Mouse (Mus musculus): Measurements from ENCODE around the gene Sox12. TPM values are rescaled to one million over a fixed set of nuclear protein-coding genes. Genes with fewer than 3 reads are reported as not detected.

The Sox12 gene
- total RNA-seq, 2 experiments from 2014 or later = 14.0 to 15.6 TPM

GRCm38 (mm10) chr2:152410971-152411371 is 13.1 kb upstream of the Sox12 start:
- intact Hi-C loops (cut with DNase I) = loop anchor here (5.0 kb wide), 1 partner anchor 261 kb away; no protein-coding TSS in a partner anchor

GRCm38 (mm10) chr2:152409781-152410180 is 11.9 kb upstream of the Sox12 start:
- DNase-seq (ENCODE audit: low spot score in 2 of 2) = no peak

More at GRCm38 (mm10) chr2:152410971-152411371, 13.1 kb upstream of the Sox12 start:
- DNase-seq (ENCODE audit: low spot score in 2 of 2) = peak; percentile 67 to 79

GRCm38 (mm10) chr2:152406126-152406525 is 8.3 kb upstream of the Sox12 start:
- DNase-seq (ENCODE audit: low spot score in 2 of 2) = peak; percentile 97 to 99

More at GRCm38 (mm10) chr2:152409781-152410180, 11.9 kb upstream of the Sox12 start:
- intact Hi-C loops (cut with DNase I) = loop anchor here (5.0 kb wide), 1 partner anchor 263 kb away; no protein-coding TSS in a partner anchor

GRCm38 (mm10) chr2:152399122-152399542 is 1.3 kb upstream of the Sox12 start:
- no peak for DNase-seq (ENCODE audit: low spot score in 2 of 2)
- intact Hi-C loops (cut with DNase I) = no loop called here

More at GRCm38 (mm10) chr2:152406126-152406525, 8.3 kb upstream of the Sox12 start:
- intact Hi-C loops (cut with DNase I) = no loop called here

- DNase-seq (ENCODE audit: low spot score in 2 of 2) = peak; percentile 89 to 91
- intact Hi-C loops (cut with DNase I) = loop anchor here (1.0 kb wide), 1 partner anchor 16 kb away; no protein-coding TSS in a partner anchor
Measured at GRCm38 (mm10) chr2:152398691-152399090, 828 bp upstream of the Sox12 start.

GRCm38 (mm10) chr2:152397004-152397589 is 766 bp downstream of the Sox12 start:
- peak; percentile 86 to 91 for DNase-seq (ENCODE audit: low spot score in 2 of 2)
- intact Hi-C loops (cut with DNase I) = no loop called here

GRCm38 (mm10) chr2:152396110-152397003 is 1.5 kb downstream of the Sox12 start:
- intact Hi-C loops (cut with DNase I) = no loop called here
- peak; percentile 87 to 92 for DNase-seq (ENCODE audit: low spot score in 2 of 2)

GRCm38 (mm10) chr2:152395271-152395920 is 2.5 kb downstream of the Sox12 start:
- peak; percentile 16 to 29 for DNase-seq (ENCODE audit: low spot score in 2 of 2)
- intact Hi-C loops (cut with DNase I) = no loop called here

- intact Hi-C loops (cut with DNase I) = no loop called here
Measured at GRCm38 (mm10) chr2:152393225-152394017, 4.4 kb downstream of the Sox12 start.

GRCm38 (mm10) chr2:152392786-152393185 is 5.1 kb downstream of the Sox12 start:
- peak in 1 of 2 experiments; percentile 76 for DNase-seq (ENCODE audit: low spot score in 2 of 2)
- intact Hi-C loops (cut with DNase I) = loop anchor here (1.0 kb wide), 1 partner anchor 45 kb away; no protein-coding TSS in a partner anchor

More at GRCm38 (mm10) chr2:152393225-152394017, 4.4 kb downstream of the Sox12 start:
- no peak for DNase-seq (ENCODE audit: low spot score in 2 of 2)

GRCm38 (mm10) chr2:152384191-152384590 is 13.7 kb downstream of the Sox12 start:
- intact Hi-C loops (cut with DNase I) = loop anchor here (10.0 kb wide), 1 partner anchor 161 kb away; the partner anchor contains the start of gene Defb29
- DNase-seq (ENCODE audit: low spot score in 2 of 2) = no peak

- DNase-seq (ENCODE audit: low spot score in 2 of 2) = peak; percentile 41 to 51
- intact Hi-C loops (cut with DNase I) = no loop called here
Measured at GRCm38 (mm10) chr2:152376345-152376741, 21.5 kb downstream of the Sox12 start, which contains the start of gene Nrsn2. Gene Nrsn2, minus strand, starts transcription at chr2:152376638.

GRCm38 (mm10) chr2:152375652-152376344 is 22.1 kb downstream of the Sox12 start:
- DNase-seq (ENCODE audit: low spot score in 2 of 2) = peak; percentile 52 to 72
- intact Hi-C loops (cut with DNase I) = no loop called here

- intact Hi-C loops (cut with DNase I) = no loop called here
- DNase-seq (ENCODE audit: low spot score in 2 of 2) = no peak
Measured at GRCm38 (mm10) chr2:152373547-152373946, 24.3 kb downstream of the Sox12 start.

GRCm38 (mm10) chr2:152372661-152373060 is 25.2 kb downstream of the Sox12 start:
- intact Hi-C loops (cut with DNase I) = no loop called here

GRCm38 (mm10) chr2:152372104-152372503 is 25.8 kb downstream of the Sox12 start:
- DNase-seq (ENCODE audit: low spot score in 2 of 2) = no peak
- intact Hi-C loops (cut with DNase I) = no loop called here

More at GRCm38 (mm10) chr2:152372661-152373060, 25.2 kb downstream of the Sox12 start:
- no peak for DNase-seq (ENCODE audit: low spot score in 2 of 2)

- intact Hi-C loops (cut with DNase I) = loop anchor here (5.0 to 10.0 kb wide), 2 partner anchors 256 to 344 kb away; no protein-coding TSS in a partner anchor
Measured at GRCm38 (mm10) chr2:152368532-152369140, 29.2 kb downstream of the Sox12 start.

GRCm38 (mm10) chr2:152367917-152368316 is 29.9 kb downstream of the Sox12 start:
- no peak for DNase-seq (ENCODE audit: low spot score in 2 of 2)
- intact Hi-C loops (cut with DNase I) = loop anchor here (5.0 to 10.0 kb wide), 2 partner anchors 256 to 343 kb away; no protein-coding TSS in a partner anchor

More at GRCm38 (mm10) chr2:152368532-152369140, 29.2 kb downstream of the Sox12 start:
- peak; percentile 48 to 58 for DNase-seq (ENCODE audit: low spot score in 2 of 2)

Data from left cerebral cortex, postnatal 25 days (tissue).